Mouse (Mus musculus) layer of hippocampus, adult 11-12 months (tissue): ENCODE results near the gene Tmub2.

Experiments used
- DNase-seq: peaks from one replicate; pipeline ENCODE4 v3.0.0; 2022; ENCODE audit warnings: low spot score

The Tmub2 gene

GRCm38 (mm10) chr11:102327839-102328238, 43.1 kb downstream of the Tmub2 start:
- no peak for DNase-seq

GRCm38 (mm10) chr11:102329518-102329917, 44.8 kb downstream of the Tmub2 start:
- DNase-seq, result no peak

GRCm38 (mm10) chr11:102330039-102330438, 45.3 kb downstream of the Tmub2 start:
- no peak for DNase-seq

- DNase-seq, result no peak
These were observed 47.1 kb downstream of the Tmub2 start for GRCm38 (mm10) chr11:102331806-102332205.

- DNase-seq, result no peak
These were observed 48.3 kb downstream of the Tmub2 start for GRCm38 (mm10) chr11:102333061-102333460.

GRCm38 (mm10) chr11:102334010-102334409, 49.3 kb downstream of the Tmub2 start:
- DNase-seq, result no peak

GRCm38 (mm10) chr11:102334973-102335700, 50.4 kb downstream of the Tmub2 start:
- DNase-seq, result no peak

- no peak for DNase-seq
These were observed 51.5 kb downstream of the Tmub2 start for GRCm38 (mm10) chr11:102336191-102336590.

GRCm38 (mm10) chr11:102337921-102338320, 53.2 kb downstream of the Tmub2 start:
- DNase-seq, result no peak

- DNase-seq, result peak; percentile 37
These were observed 53.8 kb downstream of the Tmub2 start for GRCm38 (mm10) chr11:102338561-102338960.
